Mouse (Mus musculus) gastrocnemius, adult 2 months (tissue): ENCODE data around the gene Cdca4. TPM values are rescaled to one million over a fixed set of nuclear protein-coding genes. Genes with fewer than 3 reads are reported as not detected.

Experiments used
- DNase-seq: peaks from one replicate; pipeline ENCODE4 v3.0.0; 2022
- H3K27ac ChIP-seq: fragments of 200-600 bp; 2 replicates; pipeline ENCODE4 v1.8.1; 2022; ENCODE audit warnings: mild to moderate bottlenecking
- H3K4me3 ChIP-seq: fragments of 200-600 bp; 2 replicates; pipeline ENCODE4 v1.8.1; 2022; ENCODE audit warnings: mild to moderate bottlenecking, moderate library complexity
- CTCF ChIP-seq: fragments of 200-600 bp; IDR thresholded peaks from 2 replicates; pipeline ENCODE4 v1.8.1; 2022; ENCODE audit warnings: antibody characterized with exemption, mild to moderate bottlenecking, moderate library complexity
- intact Hi-C: fragments of 180-260 bp; cut with DNase I; formaldehyde crosslinking; loops from one replicate; pipeline ENCODE4 v1.15.1; 2025
- total RNA-seq, 2 experiments: library from RNA; stranded (reverse); gene quantifications; 2 replicates each; pipeline ENCODE4 v1.2.3; 2021

Cdca4 gene
- total RNA-seq, 2 experiments from 2014 or later, result 3.0 to 3.1 TPM

- no peak for TF ChIP-seq CTCF
- no peak overlapping the region for H3K27ac ChIP-seq
- intact Hi-C loops, result no loop called here
- no peak for DNase-seq
- no peak overlapping the region for H3K4me3 ChIP-seq
These were observed 14.3 kb downstream of the Cdca4 start for GRCm38 (mm10) chr12:112814682-112815470.

GRCm38 (mm10) chr12:112813370-112813769 is 15.9 kb downstream of the Cdca4 start:
- TF ChIP-seq CTCF, result no peak
- Histone ChIP-seq H3K27ac (no peak overlapping the region), H3K4me3 (no peak overlapping the region)
- intact Hi-C loops, result no loop called here
- DNase-seq, result no peak

GRCm38 (mm10) chr12:112810092-112810885 is 18.9 kb downstream of the Cdca4 start:
- DNase-seq, result no peak
- no peak overlapping the region for H3K4me3 ChIP-seq
- intact Hi-C loops, result no loop called here
- no peak overlapping the region for H3K27ac ChIP-seq
- TF ChIP-seq CTCF, result no peak

GRCm38 (mm10) chr12:112809641-112810040 is 19.6 kb downstream of the Cdca4 start:
- H3K27ac ChIP-seq, result peak overlapping the region; percentile 74
- DNase-seq, result no peak
- TF ChIP-seq CTCF, result no peak
- intact Hi-C loops, result loop anchor here (2.0 kb wide), 1 partner anchor 19 kb away; the partner anchor contains the start of gene Cdca4
- peak overlapping the region; percentile 90 for H3K4me3 ChIP-seq

- H3K27ac ChIP-seq, result peak within 1 kb of the TSS; percentile 74
- H3K4me3 ChIP-seq, result peak within 1 kb of the TSS; percentile 90
- peak; percentile 55 for TF ChIP-seq CTCF
- intact Hi-C loops, result loop anchor here (2.0 kb wide), 1 partner anchor 20 kb away; the partner anchor contains the start of gene Cdca4
- DNase-seq, result peak; percentile 96
These were observed 20.4 kb downstream of the Cdca4 start, which contains the start of gene Clba1 for GRCm38 (mm10) chr12:112808587-112809364. Gene Clba1 (plus strand): TSS chr12:112808937.

GRCm38 (mm10) chr12:112808212-112808586 is 21.0 kb downstream of the Cdca4 start:
- intact Hi-C loops, result loop anchor here (2.0 kb wide), 1 partner anchor 21 kb away; the partner anchor contains the start of gene Cdca4
- Histone ChIP-seq H3K4me3 (peak overlapping the region; percentile 90), H3K27ac (peak overlapping the region; percentile 74)
- DNase-seq, result no peak
- TF ChIP-seq CTCF, result no peak

GRCm38 (mm10) chr12:112807796-112808195 is 21.4 kb downstream of the Cdca4 start:
- DNase-seq, result no peak
- Histone ChIP-seq H3K27ac (no peak overlapping the region), H3K4me3 (no peak overlapping the region)
- intact Hi-C loops, result loop anchor here (2.0 kb wide), 1 partner anchor 21 kb away; the partner anchor contains the start of gene Cdca4
- TF ChIP-seq CTCF, result no peak

- H3K4me3 ChIP-seq, result no peak overlapping the region
- DNase-seq, result no peak
- TF ChIP-seq CTCF, result no peak
- H3K27ac ChIP-seq, result no peak overlapping the region
- intact Hi-C loops, result no loop called here
These were observed 23.2 kb downstream of the Cdca4 start for GRCm38 (mm10) chr12:112806044-112806443.

- H3K4me3 ChIP-seq, result no peak overlapping the region
- intact Hi-C loops, result no loop called here
- no peak for TF ChIP-seq CTCF
- no peak overlapping the region for H3K27ac ChIP-seq
- no peak for DNase-seq
These were observed 25.2 kb downstream of the Cdca4 start for GRCm38 (mm10) chr12:112804046-112804445.

- DNase-seq, result no peak
- Histone ChIP-seq H3K4me3 (no peak overlapping the region), H3K27ac (no peak overlapping the region)
- TF ChIP-seq CTCF, result no peak
- intact Hi-C loops, result no loop called here
These were observed 26.3 kb downstream of the Cdca4 start for GRCm38 (mm10) chr12:112802917-112803316.

GRCm38 (mm10) chr12:112801864-112802846 is 27.1 kb downstream of the Cdca4 start, which contains the start of gene Ahnak2:
Gene Ahnak2 (minus strand): TSS chr12:112802657.
- intact Hi-C loops, result no loop called here
- peak; percentile 69 for DNase-seq
- H3K4me3 ChIP-seq, result peak within 1 kb of the TSS; percentile 72
- TF ChIP-seq CTCF, result no peak
- no peak within 1 kb of the TSS for H3K27ac ChIP-seq
